Mouse (Mus musculus): Measurements from ENCODE around the gene Mllt10.

- no peak for TF ChIP-seq CTCF (IDR thresholded peaks at IDR 0.05; ENCODE audit: control insufficient read depth, insufficient read depth, insufficient read length)
- TF ChIP-seq MAX (IDR thresholded peaks at IDR 0.05): no peak
- TF ChIP-seq CEBPB (IDR thresholded peaks at IDR 0.05; ENCODE audit: low read depth): no peak
- no peak for TF ChIP-seq USF1 (IDR thresholded peaks at IDR 0.05; ENCODE audit: low read depth)
- no peak for TF ChIP-seq MYOG (IDR thresholded peaks at IDR 0.05; ENCODE audit: control insufficient read depth, extremely low read depth, insufficient read length)
Measured at GRCm38 (mm10) chr2:18030581-18030980, 24.5 kb upstream of the Mllt10 start.
